Mouse (Mus musculus) intestine, postnatal 0 days (tissue): ENCODE data around the gene Gipc1. TPM values are rescaled to one million over a fixed set of nuclear protein-coding genes. Genes with fewer than 3 reads are reported as not detected.

Experiments used
- ATAC-seq: fragments of 200-750 bp; cut with Nextera tagmentation; 2 replicates; pipeline ENCODE4 v1.8.0; 2017; ENCODE audit warnings: mild to moderate bottlenecking, moderate TSS enrichment, moderate library complexity
- H3K27ac ChIP-seq: fragments of 300-500 bp; sonication (generic); 2 replicates; pipeline ENCODE4 v1.5.1; 2014; ENCODE audit warnings: mild to moderate bottlenecking, low read depth, low read length, moderate library complexity
- H3K27me3 ChIP-seq: fragments of 300-500 bp; sonication (generic); replicated peaks from 2 replicates; pipeline ENCODE4 v1.6.1; 2014; ENCODE audit warnings: low read length, mixed read lengths; ENCODE audit not compliant: control insufficient read depth, insufficient read depth
- H3K36me3 ChIP-seq: fragments of 300-500 bp; sonication (generic); 2 replicates; pipeline ENCODE4 v1.6.1; 2014; ENCODE audit warnings: mild to moderate bottlenecking, moderate library complexity; ENCODE audit not compliant: control insufficient read depth, insufficient read depth
- H3K4me1 ChIP-seq: fragments of 300-500 bp; sonication (generic); replicated peaks from 2 replicates; pipeline ENCODE4 v1.6.1; 2014; ENCODE audit warnings: antibody characterized with exemption, low read length, mixed read lengths; ENCODE audit not compliant: control insufficient read depth, insufficient read depth
- H3K4me2 ChIP-seq: fragments of 300-500 bp; sonication (generic); replicated peaks from 2 replicates; pipeline ENCODE4 v1.6.1; 2014; ENCODE audit warnings: low read depth, mild to moderate bottlenecking, moderate library complexity
- H3K4me3 ChIP-seq: fragments of 300-500 bp; sonication (generic); 2 replicates; pipeline ENCODE4 v1.5.1; 2014; ENCODE audit warnings: low read depth, low read length
- H3K9ac ChIP-seq: fragments of 300-500 bp; sonication (generic); 2 replicates; pipeline ENCODE4 v1.6.1; 2014; ENCODE audit warnings: mild to moderate bottlenecking, low read depth, low read length
- H3K9me3 ChIP-seq: fragments of 300-500 bp; sonication (generic); 2 replicates; pipeline ENCODE4 v1.6.1; 2016; ENCODE audit warnings: mixed run types; ENCODE audit not compliant: control insufficient read depth
- CTCF ChIP-seq: sonication (generic); IDR thresholded peaks from 2 replicates; pipeline ENCODE4 v1.5.1; 2016; ENCODE audit warnings: low read depth, mild to moderate bottlenecking, control low read depth, antibody characterized with exemption, moderate library complexity
- WGBS: fragments of 180-500 bp; shearing (Covaris S2); extraction: QIAGEN DNeasy Blood & Tissue Kit; methylation state at CpG from one replicate; pipeline ENCODE4 v1.1.7; 2014; 5-methylcytosine and 5-hydroxymethylcytosine counted together
- polyA plus RNA-seq: library from polyadenylated mRNA; unstranded; fragments of >200 nt; fragmentation: Nextera tagmentation; extraction: Ambion mirVana; gene quantifications from 2 replicates; pipeline ENCODE4 v1.2.1, GENCODE M21; 2015

Gene Gipc1
- polyA plus RNA-seq, 1 experiment from 2014 or later = 79.3 TPM

DNA sequence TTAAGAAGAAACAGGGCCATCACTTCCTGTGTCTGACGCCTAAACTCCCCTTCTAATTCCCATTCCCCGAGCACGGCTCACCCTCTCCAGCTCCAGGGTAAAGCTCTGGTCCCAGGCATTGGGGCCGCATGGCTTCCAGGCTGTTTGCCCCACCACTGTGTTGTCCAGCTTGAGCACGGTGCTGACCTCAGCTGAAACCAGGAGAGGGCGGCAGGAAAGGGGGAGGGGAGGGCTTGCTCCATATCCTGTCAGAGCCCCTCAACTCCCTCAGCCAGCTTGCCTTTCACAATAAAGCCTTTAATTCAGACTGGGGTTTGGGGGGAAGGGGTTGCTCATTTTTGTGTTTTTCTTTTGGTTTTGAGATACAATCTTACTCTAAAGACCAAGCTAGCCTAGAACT lies 28.6 kb downstream of the Gipc1 start:
- Histone ChIP-seq H3K4me2 (no peak overlapping the region), H3K4me1 (no peaks in the 10 kb centered on the region), H3K9me3 (no peaks in the 10 kb centered on the region), H3K27me3 (no peaks in the 10 kb centered on the region), H3K36me3 (peaks cover 93% of the 10 kb centered on the region), H3K4me3 (no peak overlapping the region), H3K9ac (no peak overlapping the region), H3K27ac (no peak overlapping the region)
- ATAC-seq = no peak
- 44% methylated on average over 6 of the region's 6 CpGs for WGBS
- no peak for TF ChIP-seq CTCF

DNA sequence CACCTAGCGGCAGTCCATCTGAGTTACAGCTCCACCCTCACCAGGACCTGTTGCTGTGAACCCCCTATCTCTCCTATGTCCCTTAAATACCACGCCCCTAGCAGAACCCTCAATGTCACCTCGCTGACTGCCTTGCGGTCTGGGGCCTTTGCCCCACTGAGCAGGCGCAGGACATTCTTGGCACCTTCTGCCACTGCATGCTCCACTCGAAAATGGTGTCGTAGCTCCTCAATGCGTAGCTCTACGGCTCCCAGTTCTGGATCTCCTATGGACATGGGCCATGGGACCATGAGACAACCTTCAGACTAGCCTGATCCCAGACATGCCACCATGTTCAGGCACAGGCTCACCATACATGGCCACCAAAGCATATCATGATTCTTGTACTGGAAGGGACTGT lies 32.0 kb downstream of the Gipc1 start:
- TF ChIP-seq CTCF = no peak
- Histone ChIP-seq H3K4me2 (no peak overlapping the region), H3K9me3 (no peaks in the 10 kb centered on the region), H3K27me3 (no peaks in the 10 kb centered on the region), H3K36me3 (peaks cover 76% of the 10 kb centered on the region), H3K27ac (no peak overlapping the region), H3K4me1 (no peaks in the 10 kb centered on the region), H3K9ac (no peak overlapping the region), H3K4me3 (no peak overlapping the region)
- WGBS = 94% methylated on average over 9 of the region's 9 CpGs
- no peak for ATAC-seq

GRCm38 (mm10) chr8:83689264-83689663 lies 36.8 kb downstream of the Gipc1 start:
- TF ChIP-seq CTCF = no peak
- ATAC-seq = no peak
- peaks cover 67% of the 10 kb centered on the region for H3K36me3 ChIP-seq

GRCm38 (mm10) chr8:83693609-83694236 lies 41.2 kb downstream of the Gipc1 start:
- 67% methylated on average over 10 of the region's 10 CpGs for WGBS
- Histone ChIP-seq H3K27me3 (no peaks in the 10 kb centered on the region), H3K27ac (no peak overlapping the region; the same call in 1 of the 2 replicates), H3K4me2 (no peak overlapping the region), H3K9ac (no peak overlapping the region), H3K9me3 (no peaks in the 10 kb centered on the region), H3K4me1 (no peaks in the 10 kb centered on the region), H3K36me3 (peaks cover 41% of the 10 kb centered on the region), H3K4me3 (no peak overlapping the region)
- TF ChIP-seq CTCF = no peak
- ATAC-seq = no peak

More at GRCm38 (mm10) chr8:83689264-83689663, 36.8 kb downstream of the Gipc1 start:
- Histone ChIP-seq H3K27me3 (no peaks in the 10 kb centered on the region), H3K4me3 (no peak overlapping the region), H3K27ac (no peak overlapping the region), H3K9ac (no peak overlapping the region), H3K4me2 (no peak overlapping the region), H3K9me3 (no peaks in the 10 kb centered on the region), H3K4me1 (no peaks in the 10 kb centered on the region)
- 92% methylated on average over 6 of the region's 6 CpGs for WGBS

- Histone ChIP-seq H3K4me2 (no peak overlapping the region), H3K9me3 (no peaks in the 10 kb centered on the region), H3K4me1 (no peaks in the 10 kb centered on the region), H3K9ac (no peak overlapping the region), H3K36me3 (peaks cover 36% of the 10 kb centered on the region), H3K4me3 (no peak overlapping the region), H3K27me3 (no peaks in the 10 kb centered on the region), H3K27ac (no peak overlapping the region; the same call in 1 of the 2 replicates)
- ATAC-seq = no peak
- TF ChIP-seq CTCF = no peak
- 64% methylated on average over 11 of the region's 11 CpGs for WGBS
These were observed 42.1 kb downstream of the Gipc1 start for GRCm38 (mm10) chr8:83694369-83695160.

DNA sequence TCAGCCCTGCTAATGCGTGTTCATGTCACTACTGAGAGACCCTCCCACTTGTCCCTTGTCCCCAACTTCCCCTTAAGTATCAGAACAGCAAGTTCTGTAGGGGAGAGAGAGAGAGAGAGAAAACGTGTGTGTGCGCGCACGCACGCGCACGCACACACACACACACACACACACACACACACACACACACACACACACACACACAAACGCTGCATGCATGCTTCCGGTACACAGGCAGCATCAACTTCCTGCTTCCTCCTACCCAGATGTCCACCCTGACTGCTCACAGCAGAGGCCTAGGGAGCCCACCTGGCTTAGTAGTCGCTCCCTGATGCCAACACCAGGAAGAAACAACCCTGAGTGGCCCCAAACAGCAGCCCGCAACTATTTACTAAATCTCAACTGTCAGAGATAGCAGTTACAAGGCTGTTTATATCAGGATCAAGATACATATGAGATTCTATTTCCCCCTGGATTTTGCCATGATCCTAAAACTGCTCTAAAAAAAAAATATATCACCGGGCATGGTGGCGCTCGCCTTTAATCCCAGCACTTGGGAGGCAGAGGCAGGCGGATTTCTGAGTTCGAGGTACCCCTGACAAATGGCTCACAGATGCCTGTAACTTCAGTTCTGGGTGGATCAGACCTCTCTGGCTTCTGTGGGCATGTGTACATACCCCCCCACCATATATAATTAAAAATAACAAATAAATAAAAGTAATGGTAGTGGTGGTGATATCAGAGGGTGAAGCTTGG lies 43.1 kb downstream of the Gipc1 start:
- Histone ChIP-seq H3K9me3 (no peaks in the 10 kb centered on the region), H3K4me1 (no peaks in the 10 kb centered on the region), H3K27ac (no peak overlapping the region), H3K4me3 (no peak overlapping the region), H3K9ac (no peak overlapping the region), H3K4me2 (peak overlapping the region; percentile 24; the same call in 1 of the 2 replicates), H3K36me3 (peaks cover 27% of the 10 kb centered on the region), H3K27me3 (no peaks in the 10 kb centered on the region)
- no peak for ATAC-seq
- TF ChIP-seq CTCF = no peak
- WGBS = 64% methylated on average over 17 of the region's 17 CpGs
